Mouse (Mus musculus): ENCODE results near the gene Klhl33.
"Not testable (repeated sequence)": the region's sequence is repeated elsewhere in the genome, so short reads cannot be mapped to it uniquely, and the experiment has no call there.

The Klhl33 gene

DNA sequence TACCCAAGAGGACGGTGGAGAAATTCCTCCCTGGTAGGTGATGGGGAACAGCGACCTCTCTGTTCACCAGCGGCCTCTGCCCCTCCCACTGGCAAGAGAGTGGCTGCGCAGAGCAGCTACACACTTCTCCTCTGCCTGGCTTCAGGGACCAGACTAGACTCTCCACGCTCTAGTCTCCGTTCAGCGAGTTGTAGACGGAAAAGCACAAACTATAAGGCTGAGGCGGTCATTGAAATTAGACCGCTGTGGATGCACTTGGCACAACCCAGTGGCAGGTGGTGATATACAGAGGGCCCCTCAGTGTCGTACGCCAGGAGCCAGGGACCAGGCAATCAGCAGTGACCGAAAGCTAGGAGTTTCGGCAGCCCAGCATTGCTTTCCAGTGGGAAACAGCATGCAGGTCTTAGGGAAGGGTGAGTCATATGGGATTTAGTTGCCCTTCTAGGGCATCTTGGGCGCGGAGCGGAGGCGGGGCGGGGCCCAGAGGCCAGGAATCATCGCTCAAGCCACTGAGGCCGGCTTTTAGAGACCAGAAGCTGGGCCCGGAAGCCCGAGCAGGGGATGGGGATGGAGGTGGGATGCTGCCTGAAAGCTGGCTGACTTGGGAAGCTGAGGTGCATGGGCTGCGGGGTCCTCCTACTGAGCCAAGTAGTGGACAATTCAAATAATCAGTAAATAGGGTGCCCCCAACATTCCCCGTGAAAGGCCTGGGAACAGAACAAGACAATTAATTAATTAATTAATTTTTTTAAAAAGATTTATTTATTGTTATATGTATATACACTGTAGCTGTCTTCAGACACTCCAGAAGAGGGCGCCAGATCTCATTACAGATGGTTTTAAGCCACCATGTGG, 6.9 kb upstream of the Klhl33 start:
- peak; percentile 49 for DNase-seq (ENCODE audit: low spot score)

DNA sequence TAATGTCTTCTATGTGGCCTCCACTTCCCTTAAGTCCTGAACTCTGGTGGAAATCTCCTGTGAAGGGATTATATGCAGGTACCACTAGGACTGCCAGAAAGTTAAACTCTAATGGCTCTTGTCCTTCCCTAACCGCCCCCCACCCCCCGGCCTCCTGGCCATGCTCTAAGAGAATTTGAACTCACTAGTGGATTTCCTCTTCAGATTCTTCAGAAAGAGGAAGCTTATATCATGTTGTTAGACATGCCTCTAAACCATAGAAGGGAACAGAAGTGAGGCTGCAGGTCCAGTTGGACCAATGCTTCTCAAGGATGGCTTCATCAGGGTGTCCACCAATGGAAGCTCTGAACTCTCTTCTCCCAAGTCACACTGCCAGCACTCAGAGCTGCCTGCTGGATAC, 685 bp upstream of the Klhl33 start:
- DNase-seq (ENCODE audit: low spot score), result not testable (repeated sequence)

- peak; percentile 15 for DNase-seq (ENCODE audit: low spot score)
Observed at GRCm38 (mm10) chr14:50896747-50897373, 447 bp downstream of the Klhl33 start.

DNA sequence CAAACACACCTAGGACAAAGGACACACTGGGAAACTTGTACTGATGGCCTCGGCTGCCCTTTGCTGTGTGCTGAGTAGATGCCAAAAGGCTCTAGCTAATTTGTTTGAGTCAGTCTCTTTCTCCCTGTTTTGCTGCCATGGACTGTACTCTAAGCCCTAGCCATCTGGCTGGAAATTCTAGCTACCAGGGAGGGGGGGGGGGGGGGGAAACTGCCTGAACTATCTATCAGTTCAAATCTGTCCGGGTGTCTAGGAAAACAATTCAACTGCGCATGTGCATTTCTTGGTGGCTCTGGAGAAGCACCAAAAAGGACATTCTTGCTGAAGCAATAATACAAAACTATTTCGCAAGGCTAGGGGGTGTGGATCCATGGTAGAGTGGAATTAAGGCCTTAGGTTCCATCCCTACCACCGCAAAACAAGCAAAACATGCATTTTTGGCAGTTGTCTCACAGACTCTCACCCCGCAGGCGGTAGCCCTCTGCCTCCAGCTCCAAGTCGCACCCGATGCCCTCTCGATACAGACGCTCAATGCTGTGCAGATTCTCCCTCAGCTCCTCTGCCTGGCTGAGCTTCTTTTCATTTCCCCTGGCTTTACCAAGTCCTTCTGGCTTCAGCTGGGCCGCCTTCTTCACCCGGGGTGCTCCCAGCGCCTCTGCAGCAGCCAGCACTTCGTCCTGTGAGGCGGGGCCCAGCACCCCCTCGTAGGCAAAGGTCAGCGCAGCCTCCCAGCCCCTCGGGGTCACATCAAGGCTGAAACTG, 1.1 kb downstream of the Klhl33 start:
- peak; percentile 70 for DNase-seq (ENCODE audit: low spot score)

DNA sequence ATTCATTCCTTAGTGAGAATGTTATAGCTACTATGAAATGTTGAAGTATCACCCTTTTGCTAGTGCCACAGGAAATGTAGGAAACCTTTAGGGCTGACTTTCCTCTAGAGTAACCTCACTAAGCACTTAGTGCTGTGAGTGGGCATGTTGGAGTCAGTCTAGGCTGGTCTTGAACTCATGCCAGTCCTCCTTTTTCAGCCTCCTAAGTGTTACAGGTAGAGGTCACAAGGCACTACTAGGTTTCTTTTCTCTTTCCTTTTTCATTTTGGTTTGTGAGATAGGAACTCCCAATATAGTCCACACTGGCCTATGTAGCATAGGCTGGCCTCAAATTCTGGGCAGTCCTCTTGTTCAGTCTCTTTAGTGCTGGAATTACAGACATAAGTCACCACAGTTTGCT, 1.9 kb downstream of the Klhl33 start:
- DNase-seq (ENCODE audit: low spot score), result no peak

GRCm38 (mm10) chr14:50892541-50893459, 4.5 kb downstream of the Klhl33 start:
- DNase-seq (ENCODE audit: low spot score), result peak; percentile 40

DNA sequence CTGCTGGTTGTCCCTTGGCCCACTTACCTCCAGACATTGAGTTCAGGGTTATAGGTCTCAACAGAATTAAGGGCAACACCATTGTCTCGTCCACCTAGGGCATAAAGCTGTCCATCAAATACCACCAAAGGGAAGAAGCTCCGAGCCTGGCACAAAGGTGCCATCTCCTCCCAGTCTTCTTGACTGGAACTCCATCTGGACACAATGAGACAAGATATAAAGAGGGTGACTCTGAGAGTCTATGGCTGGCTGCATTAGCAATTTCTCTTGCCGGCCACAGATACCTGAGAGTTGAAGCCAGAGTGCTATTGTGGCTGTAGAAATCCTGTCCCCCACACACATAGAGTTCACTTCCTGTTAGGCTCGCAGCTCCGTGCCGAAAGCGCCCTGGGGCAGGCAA, 5.2 kb downstream of the Klhl33 start:
- no peak for DNase-seq (ENCODE audit: low spot score)

GRCm38 (mm10) chr14:50891621-50892020, 5.7 kb downstream of the Klhl33 start:
- DNase-seq (ENCODE audit: low spot score), result no peak

GRCm38 (mm10) chr14:50876236-50876950, 20.9 kb downstream of the Klhl33 start:
- no peak for DNase-seq (ENCODE audit: low spot score)

DNA sequence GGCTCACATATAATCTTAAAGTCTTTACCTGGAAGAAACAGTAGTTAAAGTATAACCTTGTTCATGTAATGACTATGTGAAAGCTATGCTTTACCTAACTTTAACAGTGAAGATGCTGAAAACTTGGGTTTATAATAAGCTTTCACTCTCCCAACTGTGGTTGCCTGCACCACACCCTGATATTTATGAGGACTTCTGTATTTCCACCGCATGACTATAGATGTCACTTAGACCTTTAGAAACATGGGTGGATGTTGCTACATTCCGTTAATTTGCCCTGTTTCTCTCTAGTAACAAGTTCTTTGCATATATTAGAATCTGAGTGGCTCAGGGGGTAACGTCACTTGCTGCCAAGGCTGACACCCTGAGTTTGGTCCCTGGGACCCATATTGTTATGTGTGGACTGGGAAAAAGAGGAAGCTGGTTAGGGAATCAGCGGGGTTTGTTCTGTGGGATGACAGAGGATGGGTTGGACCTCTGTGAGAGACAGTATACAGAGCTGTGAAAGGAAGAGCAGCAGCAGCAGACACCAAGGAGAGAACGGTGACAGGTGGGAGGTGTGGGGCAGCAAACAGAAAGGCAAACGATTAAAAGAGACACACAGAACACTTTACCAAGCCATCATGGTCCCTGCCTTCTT, 21.6 kb downstream of the Klhl33 start:
- DNase-seq (ENCODE audit: low spot score), result no peak

DNA sequence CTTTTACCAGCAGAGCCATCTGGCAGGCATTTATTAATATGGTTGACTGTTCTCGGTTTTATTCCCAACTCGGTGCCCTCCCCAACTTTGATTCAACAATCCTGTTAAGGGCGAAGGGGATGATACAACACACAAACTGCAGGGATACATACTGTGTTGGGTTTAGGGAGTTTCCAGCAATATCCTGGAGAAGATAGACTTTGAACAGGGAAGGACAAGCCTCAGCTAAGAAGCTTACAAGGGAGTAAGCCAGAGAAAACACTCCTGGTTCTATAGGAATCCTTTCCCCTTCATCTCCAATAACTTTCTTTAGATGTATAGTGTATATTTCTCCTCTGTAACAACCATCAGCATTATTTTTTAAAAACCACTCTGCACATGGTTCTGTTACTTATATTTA, 22.1 kb downstream of the Klhl33 start:
- DNase-seq (ENCODE audit: low spot score), result no peak

- peak; percentile 10 for DNase-seq (ENCODE audit: low spot score)
Observed at GRCm38 (mm10) chr14:50871284-50871683, 26.0 kb downstream of the Klhl33 start.

DNA sequence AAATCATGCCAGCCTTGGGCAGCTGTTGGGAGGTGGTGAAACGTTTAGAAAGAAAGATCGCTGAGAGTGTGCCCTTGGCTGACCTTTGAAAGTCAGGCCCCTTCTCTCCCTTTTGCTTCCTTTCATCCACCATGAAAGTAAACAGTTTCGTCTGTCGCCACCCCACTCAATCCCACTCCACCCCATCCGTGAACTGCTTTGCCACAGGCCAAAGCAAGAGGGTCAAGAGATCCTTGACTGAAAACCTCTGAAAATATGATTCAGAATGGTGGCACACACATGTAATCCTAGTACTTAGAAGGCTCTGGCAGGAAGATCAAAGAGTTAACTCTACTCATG, 26.5 kb downstream of the Klhl33 start:
- no peak for DNase-seq (ENCODE audit: low spot score)

GRCm38 (mm10) chr14:50869889-50870804, 27.2 kb downstream of the Klhl33 start, which contains the start of gene Tep1:
Gene Tep1, minus strand, starts transcription at chr14:50870560.
- DNase-seq (ENCODE audit: low spot score), result peak; percentile 81

DNA sequence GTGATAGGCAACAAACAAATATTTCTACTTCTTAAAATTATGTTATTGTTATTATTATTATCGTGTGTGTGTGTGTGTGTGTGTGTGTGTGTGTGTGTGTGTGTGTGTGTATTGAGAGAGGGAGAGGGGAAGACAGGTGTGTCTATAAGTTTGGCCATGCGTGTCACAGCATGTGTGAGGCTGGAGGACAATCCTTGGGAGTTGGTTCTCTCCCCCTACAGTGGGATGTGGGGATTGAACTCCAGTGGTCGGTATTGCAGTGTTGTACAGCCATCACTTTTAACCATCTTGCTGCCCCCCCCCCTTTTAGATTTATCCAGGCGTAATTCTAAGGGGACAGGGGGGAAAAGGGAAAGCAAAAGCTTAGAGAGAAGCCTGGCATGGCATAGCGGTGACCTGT, 28.7 kb downstream of the Klhl33 start:
- no peak for DNase-seq (ENCODE audit: low spot score)

- DNase-seq (ENCODE audit: low spot score), result no peak
Observed at GRCm38 (mm10) chr14:50868211-50868610, 29.1 kb downstream of the Klhl33 start.

DNA sequence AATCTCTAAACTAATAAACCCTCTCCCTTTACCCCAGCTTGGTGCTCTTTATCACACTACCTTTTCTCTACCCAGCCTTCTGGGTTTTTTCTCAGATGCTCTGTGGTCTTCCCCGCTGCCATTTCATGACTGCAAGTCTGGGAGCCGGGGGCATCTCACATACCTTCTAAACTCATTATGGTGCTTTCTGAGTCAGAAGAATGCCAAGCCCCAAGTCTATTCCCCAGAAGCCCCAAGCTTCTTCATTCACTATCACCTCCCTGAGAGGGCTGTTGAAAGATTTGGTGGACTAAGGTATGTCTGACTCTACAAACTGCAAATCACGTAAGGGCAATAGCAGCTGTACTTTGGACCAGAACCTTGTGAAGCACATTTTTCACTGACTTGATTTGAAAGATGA, 30.3 kb downstream of the Klhl33 start:
- no peak for DNase-seq (ENCODE audit: low spot score)

DNA sequence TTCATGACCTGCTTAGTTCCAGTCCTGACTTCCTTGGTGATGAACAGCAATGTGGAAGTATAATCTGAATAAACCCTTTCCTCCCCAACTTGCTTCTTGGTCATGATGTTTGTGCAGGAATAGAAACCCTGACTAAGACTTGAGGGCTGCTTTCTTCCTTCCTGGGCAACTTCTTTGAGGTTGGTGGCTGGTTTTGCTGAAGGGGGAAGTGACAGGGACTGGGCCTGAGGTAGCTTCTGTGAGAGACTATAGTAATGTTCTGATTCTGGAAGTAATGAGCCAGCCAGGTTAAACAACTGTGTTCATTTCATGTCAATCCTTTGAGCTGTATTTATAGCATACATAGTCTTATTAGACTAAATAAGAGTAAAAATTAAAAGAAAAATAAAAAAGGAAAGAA, 32.3 kb downstream of the Klhl33 start:
- DNase-seq (ENCODE audit: low spot score), result not testable (repeated sequence)

DNA sequence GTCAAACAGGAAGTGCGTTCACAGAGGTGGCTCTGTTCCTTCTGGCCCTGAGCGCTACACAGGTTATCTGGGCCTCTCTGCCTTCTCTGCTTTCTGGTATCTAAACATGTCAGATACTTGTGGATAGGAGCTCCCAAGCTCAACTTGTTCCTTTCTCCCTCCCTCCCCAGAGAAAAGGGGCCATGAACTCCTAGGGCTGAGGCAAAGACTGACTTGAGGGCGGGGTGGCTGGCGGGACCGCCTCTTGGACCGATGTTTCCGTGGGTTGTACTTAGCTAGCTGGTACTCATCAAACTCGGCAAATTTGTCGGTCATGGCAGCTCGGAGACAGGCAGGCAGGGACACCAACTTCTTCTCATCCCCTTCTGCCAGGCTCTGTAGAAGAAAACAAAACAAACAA, 34.7 kb downstream of the Klhl33 start:
- no peak for DNase-seq (ENCODE audit: low spot score)

GRCm38 (mm10) chr14:50855788-50856187, 41.5 kb downstream of the Klhl33 start:
- no peak for DNase-seq (ENCODE audit: low spot score)

Measured in MN1 (cell line).